Mouse (Mus musculus): ENCODE measurements around the gene Rassf8. TPM values are rescaled to one million over a fixed set of nuclear protein-coding genes. Genes with fewer than 3 reads are reported as not detected.

The Rassf8 gene
- polyA plus RNA-seq (2012; ENCODE audit: insufficient read depth, insufficient read length, missing spikeins): 5.7 and 5.8 TPM in 2 replicates

GRCm38 (mm10) chr6:145746132-145746849 is at the start of gene Rassf8:
TSS of gene Rassf8 (plus strand) at chr6:145746748.
- H3K4me3 ChIP-seq (ENCODE audit: insufficient read depth, low read length): peak within 1 kb of the TSS; percentile 75
- peak within 1 kb of the TSS; percentile 31 for H3K27ac ChIP-seq (ENCODE audit: insufficient read depth, low read depth, low read length)
- TF ChIP-seq CTCF (IDR thresholded peaks at IDR 0.05; ENCODE audit: low read depth, low read length) (no peak), POLR2A (IDR thresholded peaks at IDR 0.05; ENCODE audit: borderline replicate concordance, low read depth, low read length) (no peak)
- peaks cover 30% of the 10 kb centered on the region for H3K4me1 ChIP-seq (ENCODE audit: control insufficient read depth, insufficient read depth, low read length)

DNA sequence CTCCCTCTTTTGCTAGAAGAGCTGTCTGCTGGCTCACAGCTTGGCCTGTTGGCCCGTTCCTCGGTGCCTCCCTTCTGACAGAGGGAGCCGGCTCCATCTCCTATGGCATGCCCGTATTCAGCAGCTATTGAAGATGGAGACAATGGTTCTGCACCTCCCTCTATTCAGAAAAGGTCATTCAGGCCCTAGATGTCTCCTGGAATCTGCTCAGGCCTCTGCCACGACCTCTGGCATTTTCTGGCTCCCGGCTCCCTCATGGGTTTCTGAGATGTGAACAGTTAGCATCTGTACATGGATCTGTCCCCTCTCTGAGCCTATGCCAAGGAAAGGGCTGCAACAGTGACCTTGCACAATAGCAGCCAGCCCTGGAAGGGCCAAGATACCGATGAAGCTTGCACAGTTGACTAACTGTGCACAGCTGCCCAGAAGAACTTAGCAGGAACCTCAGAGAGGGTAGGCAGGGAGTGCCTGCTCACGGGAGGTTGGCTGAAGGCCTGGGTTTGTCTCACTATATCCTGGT is 45.5 kb upstream of the Rassf8 start:
- Histone ChIP-seq H3K27ac (ENCODE audit: insufficient read depth, low read depth, low read length) (no peak overlapping the region), H3K4me3 (ENCODE audit: insufficient read depth, low read length) (no peak overlapping the region), H3K4me1 (ENCODE audit: control insufficient read depth, insufficient read depth, low read length) (no peaks in the 10 kb centered on the region)
- no peak for TF ChIP-seq POLR2A (IDR thresholded peaks at IDR 0.05; ENCODE audit: borderline replicate concordance, low read depth, low read length)
- TF ChIP-seq CTCF (IDR thresholded peaks at IDR 0.05; ENCODE audit: low read depth, low read length): no peak

GRCm38 (mm10) chr6:145703667-145704066 is 42.9 kb upstream of the Rassf8 start:
- Histone ChIP-seq H3K4me1 (ENCODE audit: control insufficient read depth, insufficient read depth, low read length) (peaks cover 3% of the 10 kb centered on the region; the same call in 1 of the 2 replicates), H3K4me3 (ENCODE audit: insufficient read depth, low read length) (no peak overlapping the region), H3K27ac (ENCODE audit: insufficient read depth, low read depth, low read length) (no peak overlapping the region)
- TF ChIP-seq POLR2A (IDR thresholded peaks at IDR 0.05; ENCODE audit: borderline replicate concordance, low read depth, low read length) (no peak), CTCF (IDR thresholded peaks at IDR 0.05; ENCODE audit: low read depth, low read length) (no peak)

- TF ChIP-seq POLR2A (IDR thresholded peaks at IDR 0.05; ENCODE audit: borderline replicate concordance, low read depth, low read length) (no peak), CTCF (IDR thresholded peaks at IDR 0.05; ENCODE audit: low read depth, low read length) (no peak)
- no peak overlapping the region for H3K4me3 ChIP-seq (ENCODE audit: insufficient read depth, low read length)
- H3K27ac ChIP-seq (ENCODE audit: insufficient read depth, low read depth, low read length): peak overlapping the region; percentile 44
- peaks cover 24% of the 10 kb centered on the region for H3K4me1 ChIP-seq (ENCODE audit: control insufficient read depth, insufficient read depth, low read length)
Measured at GRCm38 (mm10) chr6:145709956-145710720, 36.4 kb upstream of the Rassf8 start.

DNA sequence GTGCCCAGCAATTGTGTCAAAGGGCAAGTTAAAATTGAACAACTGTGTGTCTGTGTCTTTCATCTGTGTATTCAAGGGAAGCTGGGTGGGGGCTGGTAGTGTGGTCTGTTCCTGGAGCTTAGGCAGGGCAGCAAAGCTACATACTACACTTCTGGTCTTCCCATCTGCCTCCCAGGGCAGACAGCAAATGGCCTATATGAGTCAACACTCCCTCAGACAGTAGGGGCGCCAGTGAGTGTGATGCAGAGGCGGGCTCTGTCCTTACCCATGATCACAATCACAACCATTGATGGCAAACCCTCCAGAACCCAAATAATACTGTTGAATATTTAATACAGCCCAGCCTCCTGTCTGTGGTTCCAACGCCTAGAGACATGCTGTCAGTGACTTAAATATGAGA is 35.8 kb upstream of the Rassf8 start:
- peaks cover 24% of the 10 kb centered on the region for H3K4me1 ChIP-seq (ENCODE audit: control insufficient read depth, insufficient read depth, low read length)
- H3K27ac ChIP-seq (ENCODE audit: insufficient read depth, low read depth, low read length): no peak overlapping the region

GRCm38 (mm10) chr6:145711320-145711719 is 35.2 kb upstream of the Rassf8 start:
- TF ChIP-seq CTCF (IDR thresholded peaks at IDR 0.05; ENCODE audit: low read depth, low read length): no peak
- TF ChIP-seq POLR2A (IDR thresholded peaks at IDR 0.05; ENCODE audit: borderline replicate concordance, low read depth, low read length): no peak
- no peak overlapping the region for H3K27ac ChIP-seq (ENCODE audit: insufficient read depth, low read depth, low read length)
- H3K4me3 ChIP-seq (ENCODE audit: insufficient read depth, low read length): no peak overlapping the region
- peaks cover 24% of the 10 kb centered on the region for H3K4me1 ChIP-seq (ENCODE audit: control insufficient read depth, insufficient read depth, low read length)

More for the DNA sequence above, 35.8 kb upstream of the Rassf8 start:
- no peak overlapping the region for H3K4me3 ChIP-seq (ENCODE audit: insufficient read depth, low read length)
- no peak for TF ChIP-seq CTCF (IDR thresholded peaks at IDR 0.05; ENCODE audit: low read depth, low read length)
- TF ChIP-seq POLR2A (IDR thresholded peaks at IDR 0.05; ENCODE audit: borderline replicate concordance, low read depth, low read length): no peak

- TF ChIP-seq CTCF (IDR thresholded peaks at IDR 0.05; ENCODE audit: low read depth, low read length) (no peak), POLR2A (IDR thresholded peaks at IDR 0.05; ENCODE audit: borderline replicate concordance, low read depth, low read length) (no peak)
- H3K4me3 ChIP-seq (ENCODE audit: insufficient read depth, low read length): no peak overlapping the region
- H3K27ac ChIP-seq (ENCODE audit: insufficient read depth, low read depth, low read length): no peak overlapping the region
- H3K4me1 ChIP-seq (ENCODE audit: control insufficient read depth, insufficient read depth, low read length): peaks cover 21% of the 10 kb centered on the region
Measured at GRCm38 (mm10) chr6:145713241-145714114, 33.1 kb upstream of the Rassf8 start.

DNA sequence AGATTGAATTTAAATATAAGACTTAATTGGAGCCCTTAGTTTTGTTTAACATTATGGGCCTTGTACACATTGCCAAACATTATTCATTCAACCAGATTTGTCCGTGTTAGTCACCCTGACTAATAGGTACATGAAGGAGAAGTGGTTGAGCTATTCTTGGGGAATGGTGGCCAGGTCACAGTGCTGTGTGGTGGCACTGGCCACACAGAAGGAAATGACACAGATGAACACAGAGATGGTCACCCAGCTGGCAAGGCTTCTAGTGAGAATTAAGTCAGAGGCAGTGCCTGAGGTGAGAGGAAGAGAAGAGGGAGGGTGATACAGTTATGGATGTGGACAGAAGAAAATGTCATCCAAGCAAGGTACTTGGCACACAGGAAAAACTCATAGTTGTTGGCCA is 32.4 kb upstream of the Rassf8 start:
- Histone ChIP-seq H3K27ac (ENCODE audit: insufficient read depth, low read depth, low read length) (no peak overlapping the region), H3K4me1 (ENCODE audit: control insufficient read depth, insufficient read depth, low read length) (peaks cover 21% of the 10 kb centered on the region), H3K4me3 (ENCODE audit: insufficient read depth, low read length) (no peak overlapping the region)
- no peak for TF ChIP-seq CTCF (IDR thresholded peaks at IDR 0.05; ENCODE audit: low read depth, low read length)
- no peak for TF ChIP-seq POLR2A (IDR thresholded peaks at IDR 0.05; ENCODE audit: borderline replicate concordance, low read depth, low read length)

- Histone ChIP-seq H3K27ac (ENCODE audit: insufficient read depth, low read depth, low read length) (no peak overlapping the region), H3K4me1 (ENCODE audit: control insufficient read depth, insufficient read depth, low read length) (peaks cover 2% of the 10 kb centered on the region; the same call in 1 of the 2 replicates), H3K4me3 (ENCODE audit: insufficient read depth, low read length) (no peak overlapping the region)
- TF ChIP-seq CTCF (IDR thresholded peaks at IDR 0.05; ENCODE audit: low read depth, low read length): no peak
- no peak for TF ChIP-seq POLR2A (IDR thresholded peaks at IDR 0.05; ENCODE audit: borderline replicate concordance, low read depth, low read length)
Measured at GRCm38 (mm10) chr6:145722596-145722995, 24.0 kb upstream of the Rassf8 start.
